Mouse (Mus musculus) yolk sac, embryonic 10.5 days (tissue): ENCODE results near the gene Trh.

ENCODE experiments used
- DNase-seq: peaks from one replicate; pipeline ENCODE4 v3.0.0-alpha.2; 2017; ENCODE audit warnings: low spot score

Gene Trh

DNA sequence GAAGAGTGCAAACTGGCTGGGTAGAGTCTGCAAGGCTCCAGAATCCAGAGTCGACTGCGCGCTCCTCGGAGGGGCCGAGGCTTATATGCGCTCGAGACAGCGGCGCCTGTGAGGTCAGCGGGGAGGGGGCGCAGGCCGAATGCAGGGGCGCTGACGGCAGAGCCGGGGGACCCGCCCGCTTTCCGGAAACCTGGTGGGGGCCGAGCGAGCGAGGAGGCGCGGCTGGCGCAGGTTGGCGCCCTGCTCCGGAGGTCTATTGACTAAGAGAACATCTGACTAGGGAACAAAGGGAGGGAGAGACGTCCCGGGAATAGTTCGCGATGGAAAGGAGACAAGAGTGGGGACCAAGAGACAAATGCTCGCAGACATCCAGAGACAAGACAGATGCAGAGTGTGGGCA is at the start of gene Trh:
Gene Trh (minus strand): TSS at position 60 of the 400 bp plus-strand sequence.
- DNase-seq = no peak

DNA sequence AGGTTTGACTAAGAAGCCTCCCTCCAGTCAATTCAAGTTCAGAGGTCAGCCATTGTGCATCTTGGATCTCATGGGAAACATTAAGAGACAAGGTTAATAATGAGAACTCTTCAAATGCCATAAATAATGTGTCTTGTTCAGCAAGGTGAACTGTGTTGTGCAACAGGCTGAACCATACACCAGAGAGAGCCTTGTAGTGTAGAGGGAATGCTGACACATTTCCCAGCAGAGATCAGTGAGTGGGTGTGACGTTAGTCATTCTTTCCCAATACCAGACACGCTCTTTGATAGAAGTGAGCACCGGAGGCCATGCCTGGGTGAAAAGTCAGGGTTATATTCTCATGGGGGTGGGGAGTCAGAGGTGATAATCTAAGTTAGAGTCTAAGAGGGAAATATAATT is 46.4 kb upstream of the Trh start:
- DNase-seq = no peak

DNA sequence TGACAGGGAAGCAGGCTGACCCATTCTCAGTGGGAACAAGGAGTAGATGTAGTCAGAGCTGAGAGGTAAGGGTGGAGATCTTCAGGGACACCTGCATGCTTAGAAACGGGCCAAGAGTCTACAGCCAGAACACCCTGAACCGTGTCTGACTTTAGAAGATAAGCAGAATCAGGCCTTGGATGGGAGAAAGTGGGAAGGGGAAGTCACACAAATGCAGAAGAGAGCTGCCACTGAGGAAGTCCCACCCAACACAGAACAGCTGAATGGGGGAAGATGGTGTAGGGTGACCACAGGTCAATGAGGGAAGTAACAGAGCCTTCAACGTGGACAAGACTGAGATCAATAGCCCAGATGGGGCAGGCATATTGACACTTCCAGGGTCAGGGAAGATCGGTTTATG is 42.4 kb upstream of the Trh start:
- DNase-seq = no peak

DNA sequence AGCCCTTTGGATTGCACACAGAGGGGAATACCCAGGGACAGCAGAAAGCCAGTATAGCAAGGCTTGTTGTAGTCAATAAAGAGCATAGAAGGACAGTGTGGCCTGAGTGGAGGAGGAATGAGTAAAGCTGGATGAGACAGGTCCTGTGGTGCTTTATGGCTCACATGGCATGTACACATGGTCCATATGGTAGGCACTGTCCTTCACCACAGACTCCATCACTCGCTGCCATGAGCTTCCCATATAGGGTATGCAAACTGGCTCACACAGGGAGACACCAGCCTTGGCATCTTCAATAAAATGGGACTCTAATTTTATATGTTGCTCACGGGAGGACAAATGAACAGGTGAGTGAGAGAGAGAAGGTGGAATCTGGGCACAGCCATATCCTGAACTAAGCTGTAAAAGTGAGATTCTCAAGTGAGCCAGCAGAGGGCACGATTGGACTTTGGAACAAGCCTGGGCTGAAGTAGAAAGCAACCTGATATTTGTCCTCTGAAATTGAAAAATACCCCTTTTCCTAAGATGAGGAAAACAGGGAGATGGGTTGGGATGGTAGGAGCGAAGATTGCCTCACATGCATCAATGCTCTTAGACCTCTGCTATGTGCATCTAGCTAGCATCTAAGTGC is 41.9 kb upstream of the Trh start:
- DNase-seq = peak; percentile 16

DNA sequence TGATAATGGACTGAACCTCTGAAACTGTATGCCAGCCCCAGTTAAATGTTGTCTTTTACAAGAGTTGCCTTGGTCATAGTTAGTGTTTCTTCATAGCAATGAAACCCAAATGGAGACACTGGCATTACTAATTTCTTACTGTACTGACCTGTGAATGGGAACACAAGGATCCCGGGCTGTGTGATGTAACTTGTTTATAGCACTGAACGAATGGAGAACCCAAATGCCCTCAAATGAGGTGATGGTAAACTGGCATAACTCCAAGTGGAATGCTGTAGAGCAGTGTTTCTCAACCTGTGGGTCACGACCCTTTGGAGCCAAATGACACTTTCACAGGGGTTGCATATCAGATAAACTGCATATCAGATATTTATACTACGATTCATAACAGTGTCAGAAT is 41.1 kb upstream of the Trh start:
- no peak for DNase-seq

DNA sequence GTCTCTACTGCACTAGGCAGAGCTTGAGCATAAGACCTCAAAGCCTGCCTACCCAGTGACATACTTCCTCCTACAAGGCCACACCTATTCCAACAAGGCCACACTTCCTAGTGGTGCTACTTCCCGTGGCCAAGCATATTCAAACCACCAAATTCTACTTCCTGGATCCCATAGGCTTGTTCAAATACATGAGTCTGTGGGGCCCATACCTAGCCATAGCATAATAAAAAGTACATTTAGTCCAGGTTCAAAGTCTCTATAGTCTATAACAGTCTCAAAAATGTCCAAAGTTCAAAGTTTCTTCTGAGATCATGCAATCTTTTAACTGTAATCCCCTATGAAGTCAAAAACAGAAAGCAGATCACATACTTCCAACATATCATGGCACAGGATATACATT is 32.7 kb upstream of the Trh start:
- no peak for DNase-seq

DNA sequence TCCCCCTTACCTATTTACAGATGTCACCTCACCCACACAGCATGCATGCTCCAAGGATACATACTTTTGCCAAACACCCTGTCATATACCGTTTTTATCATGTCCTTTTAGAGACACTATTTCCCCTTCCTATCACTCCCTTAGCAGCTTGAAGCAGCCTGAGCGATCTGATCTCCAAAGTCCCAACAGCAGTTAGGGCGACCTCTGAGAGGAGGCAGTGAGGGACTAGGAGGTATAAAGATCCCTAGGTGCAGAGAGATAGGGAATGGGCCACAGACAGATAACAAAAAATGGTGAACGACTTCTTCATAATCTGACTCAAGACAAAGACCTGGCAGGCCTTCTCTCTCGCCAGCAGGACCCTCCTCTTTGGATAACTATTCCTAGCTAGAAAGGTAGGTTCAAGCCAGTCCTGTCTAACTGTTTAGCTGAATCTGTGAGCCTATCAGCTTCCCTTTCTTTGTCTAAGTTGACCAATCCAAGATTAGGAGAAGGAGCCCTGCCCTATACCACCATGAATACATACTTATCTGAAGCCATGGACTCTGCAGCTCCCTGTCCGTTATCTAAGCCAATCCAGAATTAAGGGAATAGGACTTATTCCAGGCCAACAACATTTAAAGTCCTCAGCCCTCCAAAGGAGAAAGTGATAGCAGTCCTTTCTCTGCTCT is 29.3 kb upstream of the Trh start:
- no peak for DNase-seq

DNA sequence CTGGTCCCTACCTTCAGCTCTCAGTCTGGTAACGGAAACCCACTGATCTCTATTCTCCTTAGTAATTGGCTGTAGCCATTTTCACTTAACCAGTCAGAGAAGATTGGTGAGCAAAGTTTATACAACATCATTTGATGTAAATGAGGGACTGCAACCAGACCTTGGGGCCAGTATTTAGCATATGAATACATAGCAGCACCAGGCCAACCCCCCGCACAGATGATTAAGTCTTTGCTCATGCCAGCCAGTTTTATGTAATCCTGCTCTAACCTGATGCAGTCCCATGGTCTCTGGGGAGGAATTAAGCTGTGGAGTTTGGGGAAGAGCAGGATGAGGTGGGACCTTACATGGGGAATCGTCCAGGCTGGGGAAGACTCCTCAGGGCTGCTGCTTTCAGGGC is 28.2 kb upstream of the Trh start:
- no peak for DNase-seq

DNA sequence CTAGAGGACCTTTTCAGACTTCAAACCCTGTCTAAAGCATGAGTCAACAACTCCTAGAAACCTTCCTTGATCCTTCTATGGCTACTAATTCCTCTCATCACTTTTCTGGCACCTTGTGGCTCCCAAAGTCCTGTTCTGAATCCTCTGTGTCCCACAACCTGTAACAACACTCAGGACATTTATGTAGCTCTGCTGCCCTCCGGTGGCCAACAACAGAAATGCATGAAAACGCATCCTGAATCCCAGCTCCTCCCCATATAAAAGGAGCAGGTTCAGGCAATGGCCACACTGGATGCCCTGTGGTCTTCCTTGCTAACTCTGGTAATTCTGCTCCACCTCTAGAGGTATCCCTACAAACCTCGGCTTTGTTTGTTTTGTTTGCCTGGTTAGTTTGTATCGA is 24.6 kb upstream of the Trh start:
- peak; percentile 58 for DNase-seq

DNA sequence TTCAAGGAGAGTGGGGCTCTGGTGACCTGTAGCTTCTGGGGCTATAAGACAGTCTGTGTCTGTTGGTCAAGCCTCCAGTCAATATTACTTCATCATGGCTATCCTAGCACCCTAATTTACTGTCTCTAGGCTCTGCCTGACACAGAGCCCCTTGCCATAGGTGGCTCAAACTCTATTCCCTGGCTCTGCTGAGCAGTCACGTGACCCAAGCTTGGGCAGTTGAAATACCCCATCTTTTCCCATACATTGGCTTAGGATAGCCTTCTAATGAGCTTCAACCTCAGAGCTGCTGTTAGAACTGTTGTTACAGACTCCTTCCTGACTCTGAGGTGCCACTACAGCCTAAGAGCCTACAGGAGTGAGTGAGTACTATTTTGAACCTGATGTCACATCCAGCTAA is 23.6 kb upstream of the Trh start:
- DNase-seq = no peak

DNA sequence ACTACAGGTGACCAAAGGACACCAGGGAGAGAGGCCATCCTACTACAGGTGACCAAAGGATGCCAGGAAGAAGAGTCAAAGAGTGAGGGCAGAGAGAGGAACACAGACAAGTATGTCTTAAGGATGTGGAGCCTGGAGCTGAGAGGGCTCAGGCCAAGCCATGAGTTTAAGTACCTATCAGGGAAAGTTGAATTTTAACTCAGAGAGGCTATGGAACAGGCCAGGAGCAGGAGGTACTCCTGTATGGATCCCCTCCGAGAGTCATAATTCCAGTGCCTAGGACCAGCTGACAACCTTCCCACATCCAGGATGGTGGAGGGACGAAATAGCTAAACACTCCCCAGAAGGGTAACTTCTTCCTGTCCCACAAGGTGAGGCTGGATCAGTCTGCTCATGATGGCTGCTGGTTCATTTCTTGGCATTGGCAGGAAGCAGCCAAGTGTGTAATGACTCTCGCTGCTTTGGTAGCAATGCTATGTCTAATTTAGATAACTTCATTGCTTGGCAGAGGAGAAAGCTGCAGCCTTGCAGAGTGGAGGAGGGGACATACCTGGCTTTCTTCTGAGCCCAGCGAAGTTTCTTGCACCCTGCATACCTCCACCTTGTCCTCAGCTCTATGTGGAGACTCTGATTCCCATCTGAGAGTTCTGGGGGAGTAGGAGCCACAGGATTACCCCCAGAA is 16.9 kb upstream of the Trh start:
- DNase-seq = no peak

DNA sequence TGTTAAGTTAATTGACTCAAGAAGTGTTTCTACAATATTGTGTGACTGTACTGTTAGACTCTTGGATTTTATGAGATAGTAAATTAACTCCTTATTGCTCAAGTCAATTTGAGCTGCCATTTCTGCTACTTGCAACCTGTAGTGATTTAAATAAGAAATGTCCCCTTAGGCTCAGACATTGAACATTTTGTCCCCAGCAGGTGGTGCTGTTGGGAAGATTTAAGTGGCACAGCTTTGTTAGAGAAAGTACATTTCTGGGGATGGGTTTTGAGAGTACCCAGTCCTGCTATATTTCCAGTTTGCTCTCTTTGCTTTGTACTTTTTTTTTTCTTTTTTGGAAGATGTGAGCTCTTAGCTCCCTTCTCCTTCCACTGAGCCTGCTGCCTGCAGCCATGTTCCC is 10.9 kb upstream of the Trh start:
- DNase-seq = no peak

DNA sequence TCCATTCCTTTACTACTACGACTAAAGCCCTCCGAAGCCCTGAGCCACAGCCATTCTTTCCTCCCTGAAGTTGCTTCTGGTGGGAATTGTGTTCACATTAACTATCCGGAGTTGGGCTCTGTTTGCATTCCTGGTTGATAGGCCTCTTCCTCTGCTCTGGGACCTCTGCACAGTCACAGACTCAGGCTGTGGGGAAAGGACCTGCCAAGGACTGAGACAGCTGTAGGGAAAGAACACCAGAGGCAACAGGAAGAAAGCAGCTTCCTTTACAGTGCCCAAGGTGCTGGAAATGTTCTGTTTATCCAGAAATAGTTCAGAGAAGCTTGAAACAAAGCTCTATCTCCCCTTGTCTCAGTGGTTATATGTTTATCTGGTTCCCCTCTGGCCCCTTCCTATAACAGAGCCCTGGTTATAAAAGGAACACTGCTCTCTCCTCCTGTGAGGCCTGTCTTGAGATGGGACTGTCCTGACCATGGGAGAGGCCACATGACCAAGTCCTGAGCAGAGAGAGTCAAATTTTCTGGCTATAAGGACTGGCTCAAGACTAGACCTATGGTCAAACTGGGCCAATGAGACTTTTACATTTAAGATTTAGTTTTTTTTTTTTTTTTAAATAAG is 8.9 kb upstream of the Trh start:
- no peak for DNase-seq

DNA sequence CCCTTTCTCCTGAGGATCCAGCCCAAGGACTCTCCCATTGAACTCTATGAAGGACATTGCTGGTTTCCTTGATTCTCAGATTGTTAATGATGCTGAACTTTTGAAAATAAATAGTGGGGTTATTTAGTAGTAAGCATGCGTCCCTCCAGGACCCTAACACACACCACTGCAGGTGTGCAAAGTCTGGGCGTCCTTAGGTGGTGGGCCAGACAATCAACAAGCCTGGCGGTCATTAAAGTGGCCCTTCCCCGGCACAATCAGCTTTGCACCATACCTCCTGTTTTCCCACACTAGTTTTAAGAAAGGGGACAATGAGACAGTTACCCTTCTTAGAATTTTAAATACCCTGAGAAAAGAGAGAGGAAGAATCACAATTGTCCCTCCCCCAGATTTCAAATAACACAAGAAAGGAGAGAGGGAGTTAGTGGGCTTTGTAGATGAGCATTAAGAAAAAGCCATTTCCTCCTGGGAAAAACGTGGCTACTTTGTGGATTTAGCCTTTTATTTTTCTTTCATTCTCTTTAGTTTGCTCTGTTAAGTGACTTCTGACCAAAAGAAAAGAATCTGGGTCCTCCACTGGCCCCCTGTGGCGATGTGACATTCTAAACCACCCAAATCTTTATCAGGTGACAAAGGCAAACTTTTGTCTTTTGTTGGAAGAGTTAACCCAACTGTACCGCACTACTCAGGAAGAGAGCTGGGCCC is 2.9 kb upstream of the Trh start:
- DNase-seq = no peak

DNA sequence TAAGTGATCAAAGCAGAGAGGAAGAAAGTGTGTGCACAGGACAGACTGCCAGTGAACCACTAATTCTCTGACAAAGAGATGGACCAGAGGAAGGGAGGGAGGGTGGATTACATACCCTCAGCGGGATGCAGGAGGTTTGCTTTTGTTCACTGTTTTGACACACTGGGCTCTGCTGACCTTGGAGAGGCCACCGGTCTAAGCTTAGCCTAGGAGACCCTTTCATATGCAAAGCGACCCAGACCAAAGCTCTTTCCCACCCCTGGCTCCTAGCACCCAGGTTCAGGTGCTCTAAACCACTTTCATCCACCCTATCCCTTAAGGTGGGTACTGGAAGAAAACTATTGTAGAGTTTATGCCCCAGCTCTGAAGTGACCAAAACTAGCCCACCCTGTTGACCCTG is 1.9 kb upstream of the Trh start:
- DNase-seq = no peak

DNA sequence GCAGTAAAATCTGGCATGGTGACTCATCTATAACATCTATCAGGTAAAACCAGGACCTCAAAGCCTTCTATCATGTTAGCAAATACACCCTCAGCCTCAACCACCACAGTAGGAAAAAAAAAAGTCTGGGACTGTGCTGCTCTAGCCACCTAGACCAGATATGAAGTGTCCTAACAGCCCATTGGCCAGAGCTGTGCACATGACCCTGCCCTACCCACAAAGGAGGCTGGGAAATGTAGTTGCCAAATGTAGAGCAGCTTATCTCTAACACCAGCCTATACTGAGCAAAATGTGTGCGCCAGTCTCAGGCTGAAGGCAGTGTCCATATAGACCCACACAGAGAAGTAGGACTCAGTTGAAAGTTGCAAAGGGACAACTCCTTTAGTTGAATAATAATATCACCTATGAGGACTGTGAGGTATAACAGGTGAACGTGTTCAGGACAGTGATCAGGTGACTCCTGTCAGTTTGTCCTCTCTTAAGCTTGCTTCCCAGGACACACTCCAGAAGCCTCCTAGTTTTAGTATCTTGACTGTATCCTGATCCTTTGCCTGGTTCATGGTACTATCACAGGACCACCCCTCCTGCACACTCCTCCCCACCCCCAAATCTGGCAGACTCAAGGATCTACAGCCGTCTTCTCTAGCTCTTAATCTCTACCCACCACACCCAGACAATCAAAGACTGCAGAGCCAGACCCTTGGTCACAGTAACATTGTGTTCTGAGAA is 3.1 kb downstream of the Trh start:
- peak; percentile 43 for DNase-seq

DNA sequence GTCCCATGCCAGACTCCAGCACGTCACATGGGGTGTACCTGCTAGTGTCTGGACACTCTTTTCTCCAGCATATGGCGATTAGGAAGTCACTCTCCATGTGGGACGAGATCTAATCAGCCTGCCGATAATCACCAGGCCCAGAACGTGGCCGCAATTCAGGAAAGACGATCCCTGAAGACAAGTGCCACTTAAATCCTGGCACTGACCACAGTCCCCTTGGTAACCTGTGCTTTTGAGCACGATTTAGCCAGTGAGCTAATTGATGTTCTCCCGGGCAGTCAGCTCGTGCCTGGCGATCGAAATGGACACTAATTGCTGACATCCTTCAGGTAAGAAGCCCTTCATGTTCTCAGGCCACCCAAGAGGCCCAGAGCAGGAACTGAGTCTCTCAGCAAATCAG is 9.4 kb downstream of the Trh start:
- no peak for DNase-seq

DNA sequence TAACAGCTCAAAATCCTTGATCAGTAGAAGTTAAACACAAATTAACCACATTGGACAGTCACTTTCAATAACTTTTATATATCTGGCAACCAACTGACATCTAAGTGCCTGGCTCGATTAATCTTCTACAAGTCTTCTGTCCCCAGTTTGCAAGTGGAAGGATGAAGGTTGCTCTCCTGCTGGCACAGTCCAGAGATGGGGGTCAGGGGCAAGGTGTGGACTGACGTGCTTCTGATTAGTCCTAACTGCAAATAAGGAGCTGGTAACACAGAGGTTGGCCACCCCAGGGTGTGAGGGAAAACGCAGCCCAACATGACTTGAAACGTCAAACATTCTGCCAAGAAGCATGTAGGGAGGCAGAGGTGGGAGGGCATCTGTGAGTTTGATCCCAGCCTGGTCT is 12.7 kb downstream of the Trh start:
- no peak for DNase-seq

DNA sequence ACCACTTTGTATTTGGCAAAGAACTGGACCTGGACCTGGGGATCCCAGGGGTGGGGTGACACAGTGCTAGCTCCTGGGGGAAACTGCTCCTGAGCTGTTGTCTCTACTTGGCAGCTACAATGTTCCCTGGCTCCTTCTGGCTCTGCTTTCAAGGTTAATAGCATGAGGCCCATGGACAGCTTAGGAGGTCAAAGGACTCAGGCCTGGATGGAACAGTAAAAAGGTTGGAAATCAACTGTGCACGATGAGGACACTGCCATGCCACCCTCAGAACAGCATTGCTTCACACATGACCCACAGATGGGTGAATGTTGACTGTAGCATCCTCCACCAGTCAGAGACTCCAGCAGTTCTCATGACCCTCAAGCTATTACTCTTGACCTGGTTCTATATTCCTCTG is 13.1 kb downstream of the Trh start:
- no peak for DNase-seq

DNA sequence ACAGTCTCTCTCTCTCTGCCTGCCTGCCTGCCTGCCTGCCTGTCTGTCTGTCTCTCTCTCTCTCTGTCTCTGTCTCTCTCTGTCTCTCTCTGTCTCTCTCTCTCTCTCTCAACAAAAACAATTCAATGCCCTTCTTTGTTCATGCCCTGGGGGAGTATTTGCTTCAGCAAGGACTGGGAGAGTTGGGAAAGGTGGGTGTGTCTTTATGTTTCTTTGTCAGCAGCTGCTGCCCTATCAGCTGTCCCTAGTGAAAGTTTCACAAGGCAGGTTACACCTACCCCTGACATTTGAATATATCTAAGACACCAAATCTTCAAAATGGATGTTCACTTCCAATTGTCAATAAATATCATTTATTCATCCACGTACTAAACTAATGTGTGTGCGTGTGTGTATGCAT is 14.9 kb downstream of the Trh start:
- DNase-seq = no peak

DNA sequence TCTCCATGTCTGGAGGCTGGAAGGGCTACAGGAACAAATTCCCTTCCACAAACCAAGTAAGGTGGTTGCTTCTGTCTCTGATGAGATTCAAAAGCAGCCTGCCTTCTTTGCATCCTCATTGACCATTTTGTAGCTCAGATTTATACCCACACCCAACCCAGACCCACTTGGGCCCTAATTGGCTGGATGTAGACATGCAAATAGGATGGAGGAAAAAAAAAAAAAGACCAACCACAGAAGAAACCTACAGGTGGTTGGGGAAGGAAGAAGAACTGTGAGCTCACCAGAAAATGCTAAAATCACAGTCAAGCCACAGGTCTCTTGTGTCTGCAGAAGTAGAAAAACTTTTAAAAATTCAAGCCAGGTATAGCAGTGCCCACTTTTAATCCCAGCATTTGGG is 15.3 kb downstream of the Trh start:
- DNase-seq = no peak

DNA sequence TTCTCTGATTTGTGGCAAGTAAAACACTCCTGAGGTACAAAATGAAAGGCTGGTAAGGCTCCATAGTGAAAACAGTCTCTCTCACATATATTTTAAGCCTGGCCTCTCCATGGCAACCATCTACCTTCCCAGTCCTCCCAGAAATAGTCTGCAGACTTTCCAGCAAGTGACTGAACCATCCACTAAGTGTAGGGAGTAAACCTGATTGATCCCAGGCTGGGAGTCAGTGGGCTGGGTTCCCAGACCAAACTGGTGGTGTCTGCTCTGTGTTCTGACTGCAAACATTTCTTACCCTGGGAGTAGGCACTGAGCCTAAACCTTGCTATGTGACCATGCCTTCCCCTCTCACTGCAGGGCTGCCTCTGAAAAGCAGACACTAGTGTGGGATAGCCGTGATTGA is 19.5 kb downstream of the Trh start:
- DNase-seq = no peak
